Mouse (Mus musculus) MEL (cell line): ENCODE measurements around the gene Ugt2b38.

Experiments
- CTCF ChIP-seq, 3 experiments: IDR thresholded peaks in 2 of 3; conservative IDR thresholded peaks in 1 of 3; 2 replicates each; pipeline ENCODE4 v1.5.1; 2011 to 2012; ENCODE audit warnings: low read length in 3 of 3, low read depth in 2 of 3, mild to moderate bottlenecking in 2 of 3, improper control_type of control experiment in 1 of 3, inconsistent platforms in 1 of 3, mixed read lengths in 1 of 3, moderate library complexity in 1 of 3; ENCODE audit not compliant: control insufficient read depth in 1 of 3, insufficient read depth in 1 of 3, poor library complexity in 1 of 3, severe bottlenecking in 1 of 3
- MAX ChIP-seq: IDR thresholded peaks from 2 replicates; pipeline ENCODE4 v1.6.1; 2011; ENCODE audit warnings: low read length, improper control_type of control experiment
- MXI1 ChIP-seq: IDR thresholded peaks from 2 replicates; pipeline ENCODE4 v1.6.1; 2011; ENCODE audit warnings: mild to moderate bottlenecking, low read depth, low read length, improper control_type of control experiment
- POLR2A ChIP-seq, 2 experiments: IDR thresholded peaks; 2 replicates each; pipeline ENCODE4 v1.6.1; 2011 to 2012; ENCODE audit warnings: low read length in 2 of 2, mild to moderate bottlenecking in 2 of 2, control low read depth in 1 of 2, improper control_type of control experiment in 1 of 2, low read depth in 1 of 2, moderate library complexity in 1 of 2; ENCODE audit not compliant: control insufficient read depth in 1 of 2, insufficient read depth in 1 of 2, poor library complexity in 1 of 2
- TBP ChIP-seq: IDR thresholded peaks from 2 replicates; pipeline ENCODE4 v1.8.0; 2011; ENCODE audit warnings: low read depth, low read length, improper control_type of control experiment
- TCF12 ChIP-seq: IDR thresholded peaks from 2 replicates; pipeline ENCODE4 v1.6.1; 2014; ENCODE audit warnings: low read depth, mild to moderate bottlenecking, inconsistent platforms, low read length, improper control_type of control experiment, moderate library complexity
- UBTF ChIP-seq: IDR thresholded peaks from 2 replicates; pipeline ENCODE4 v1.6.1; 2012; ENCODE audit warnings: low read depth, mild to moderate bottlenecking, inconsistent platforms, low read length, improper control_type of control experiment, moderate library complexity, borderline replicate concordance; ENCODE audit not compliant: insufficient read depth

GRCm38 (mm10) chr5:87436264-87436663, 12.3 kb upstream of the Ugt2b38 start:
- TF ChIP-seq UBTF (no peak), POLR2A (IDR thresholded peaks at IDR 0.05; ENCODE audit: control insufficient read depth in 1 of 2, insufficient read depth in 1 of 2, low read depth in 1 of 2, low read length in 2 of 2, poor library complexity in 1 of 2) (no peak), TCF12 (no peak), MXI1 (no peak), TBP (no peak), CTCF (IDR thresholded peaks at IDR 0.05 in 2 of 3, conservative IDR thresholded peaks at IDR 0.05 in 1 of 3; ENCODE audit: control insufficient read depth in 1 of 3, insufficient read depth in 1 of 3, low read depth in 2 of 3, low read length in 3 of 3, poor library complexity in 1 of 3, severe bottlenecking in 1 of 3) (no peak), MAX (no peak)
